Mouse (Mus musculus) kidney, embryonic 16.5 days (tissue): ENCODE measurements at regions not wholly inside any gene's neighbourhood (a gene's known extent, or its start where the extent isn't known, plus 50 kb on each side); places are given as distances from the start of the nearest gene placed in this dataset.

ENCODE experiments used
- ATAC-seq: fragments of 200-750 bp; cut with Nextera tagmentation; 2 replicates; pipeline ENCODE4 v1.8.0; 2017; ENCODE audit warnings: moderate TSS enrichment; ENCODE audit not compliant: low FRiP score, low TSS enrichment
- H3K27ac ChIP-seq: fragments of 300-500 bp; sonication (generic); 2 replicates; pipeline ENCODE4 v1.5.1; 2014; ENCODE audit warnings: low read length
- H3K27me3 ChIP-seq: fragments of 300-500 bp; sonication (generic); 2 replicates; pipeline ENCODE4 v1.6.1; 2014; ENCODE audit warnings: low read length, control low read depth, mixed read lengths; ENCODE audit not compliant: insufficient read depth
- H3K36me3 ChIP-seq: fragments of 300-500 bp; sonication (generic); 2 replicates; pipeline ENCODE4 v1.6.1; 2014; ENCODE audit warnings: low read length, control low read depth, mixed read lengths; ENCODE audit not compliant: insufficient read depth
- H3K4me1 ChIP-seq: fragments of 300-500 bp; sonication (generic); 2 replicates; pipeline ENCODE4 v1.6.1; 2014; ENCODE audit warnings: low read length, control low read depth, mixed read lengths; ENCODE audit not compliant: insufficient read depth
- H3K4me2 ChIP-seq: fragments of 300-500 bp; sonication (generic); replicated peaks from 2 replicates; pipeline ENCODE4 v1.6.1; 2014; ENCODE audit warnings: low read depth, low read length
- H3K4me3 ChIP-seq: fragments of 300-500 bp; sonication (generic); 2 replicates; pipeline ENCODE4 v1.5.1; 2014; ENCODE audit warnings: mild to moderate bottlenecking, low read length
- H3K9ac ChIP-seq: fragments of 300-500 bp; sonication (generic); replicated peaks from 2 replicates; pipeline ENCODE4 v1.6.1; 2014; ENCODE audit warnings: low read length
- H3K9me3 ChIP-seq: fragments of 300-500 bp; sonication (generic); 2 replicates; pipeline ENCODE4 v1.6.1; 2016; ENCODE audit warnings: low read length, control low read depth
- WGBS: fragments of 180-500 bp; shearing (Covaris S2); extraction: QIAGEN DNeasy Blood & Tissue Kit; methylation state at CpG from one replicate; pipeline ENCODE4 v1.1.7; 2014; 5-methylcytosine and 5-hydroxymethylcytosine counted together

DNA sequence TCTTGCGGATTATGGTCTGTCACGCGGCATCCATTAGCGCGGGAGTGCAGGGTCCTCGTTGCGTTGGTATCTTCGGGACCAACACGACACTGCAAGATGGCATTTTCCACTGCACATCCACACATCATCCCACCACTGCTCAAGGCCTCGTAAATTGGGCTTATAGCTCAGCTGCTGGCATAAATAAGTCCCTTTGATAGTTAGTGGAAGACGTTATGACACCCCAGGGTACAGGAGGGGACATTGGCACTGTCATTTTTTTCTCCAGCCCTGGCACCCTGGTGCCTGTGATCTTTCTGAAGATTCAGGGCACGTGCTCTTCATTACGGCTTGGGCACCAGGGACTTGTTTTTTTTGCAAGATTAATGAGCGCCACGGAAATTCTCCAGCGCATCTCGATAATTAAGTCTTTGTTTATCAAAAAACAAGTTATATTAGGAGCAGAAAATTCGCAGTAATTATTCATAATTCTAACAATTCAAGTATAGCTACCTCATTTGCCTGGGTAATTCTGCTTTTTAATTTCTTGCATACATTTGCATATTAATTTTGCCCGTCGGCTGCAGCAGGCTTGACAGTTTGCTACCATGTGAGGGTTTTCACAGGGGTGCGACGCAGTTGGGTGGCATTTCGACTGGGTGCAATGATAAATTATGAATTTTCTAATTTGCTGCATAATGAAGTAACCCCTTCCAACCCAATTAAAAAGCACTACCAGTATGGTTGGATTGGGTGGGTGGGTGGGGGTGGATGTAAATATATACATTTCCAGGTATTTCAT, 119.1 kb downstream of the Vrk1 start:
- ATAC-seq = no peak

DNA sequence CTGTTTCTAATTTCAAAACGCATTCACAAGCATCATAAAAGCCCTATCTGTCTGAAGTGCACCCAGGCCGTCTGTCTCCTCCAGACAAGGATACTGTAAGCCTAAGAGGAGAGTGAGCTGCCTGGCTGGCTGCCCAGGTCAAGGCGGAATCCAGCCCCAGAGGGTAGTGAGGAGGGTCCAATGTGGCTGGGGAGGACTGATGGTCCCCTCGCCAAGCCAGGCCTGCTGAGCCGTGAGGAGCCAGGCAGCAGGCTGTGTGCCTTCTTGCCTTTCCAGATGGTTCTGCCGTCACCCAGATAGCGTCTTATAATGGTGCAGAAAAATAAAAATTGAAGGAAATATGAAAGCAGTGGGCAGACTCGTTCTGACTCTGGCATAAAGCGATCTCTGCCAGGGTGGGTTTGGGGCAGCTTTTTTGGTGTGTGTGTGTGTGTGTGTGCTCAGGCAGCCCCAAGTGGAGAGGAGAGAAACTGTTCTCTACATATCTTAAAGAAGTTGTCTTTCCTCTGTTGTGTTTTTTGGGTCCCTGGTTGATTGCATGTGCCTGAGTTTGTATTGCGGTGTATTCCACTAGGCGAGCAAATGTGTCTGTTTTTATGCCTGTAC, 120.1 kb downstream of the Vrk1 start:
- Histone ChIP-seq H3K4me1 (no peaks in the 10 kb centered on the region), H3K4me2 (no peak overlapping the region), H3K9ac (no peak overlapping the region), H3K4me3 (no peak overlapping the region), H3K9me3 (no peaks in the 10 kb centered on the region), H3K36me3 (no peaks in the 10 kb centered on the region), H3K27ac (no peak overlapping the region), H3K27me3 (no peaks in the 10 kb centered on the region)
- 84% methylated on average over 11 of the region's 11 CpGs for WGBS
- no peak for ATAC-seq

More for the DNA sequence above, 119.1 kb downstream of the Vrk1 start:
- Histone ChIP-seq H3K4me2 (no peak overlapping the region), H3K27ac (no peak overlapping the region), H3K4me3 (no peak overlapping the region), H3K4me1 (no peaks in the 10 kb centered on the region), H3K9ac (no peak overlapping the region), H3K27me3 (no peaks in the 10 kb centered on the region), H3K36me3 (no peaks in the 10 kb centered on the region), H3K9me3 (no peaks in the 10 kb centered on the region)
- WGBS = 91% methylated on average over 23 of the region's 23 CpGs

DNA sequence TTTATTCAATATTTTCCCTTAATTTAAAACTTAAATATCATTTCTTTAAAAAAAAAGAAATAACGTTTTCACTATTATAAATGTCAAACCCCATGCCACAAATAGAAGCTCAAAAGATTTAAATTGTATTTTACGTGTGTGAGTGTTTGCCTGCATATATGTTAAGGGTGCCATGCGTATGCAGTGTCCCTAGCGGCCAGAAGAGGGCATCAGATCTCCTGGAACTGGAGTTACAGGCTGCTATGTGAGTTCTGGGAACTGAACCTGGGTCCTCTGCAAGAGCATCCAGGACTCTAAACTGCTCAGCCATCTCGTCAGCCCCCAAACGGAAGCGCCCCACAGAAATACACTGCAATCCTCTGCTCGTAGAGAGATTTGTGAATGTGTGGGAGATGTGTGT, 122.7 kb downstream of the Vrk1 start:
- WGBS = 92% methylated on average over 8 of the region's 8 CpGs

DNA sequence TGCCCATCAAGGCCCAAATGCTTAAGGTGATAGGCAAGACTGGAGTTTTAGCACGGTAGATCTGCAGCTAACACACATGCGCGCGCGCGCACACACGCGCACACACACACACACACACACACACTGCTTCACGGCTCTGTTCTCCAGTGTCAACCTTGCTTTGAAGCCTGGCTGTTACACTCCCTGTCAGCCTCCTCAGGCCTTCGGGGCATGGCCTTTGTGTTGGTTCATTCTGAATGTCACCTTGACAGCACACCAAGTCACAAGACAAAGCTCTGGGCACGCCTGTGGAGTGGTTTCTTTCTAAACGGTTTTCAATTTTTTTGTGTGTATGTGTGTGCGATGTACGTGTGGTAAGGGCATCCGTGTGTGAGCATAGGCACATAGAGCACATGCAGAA, 128.4 kb downstream of the Vrk1 start:
- Histone ChIP-seq H3K4me2 (no peak overlapping the region), H3K9ac (no peak overlapping the region), H3K27me3 (no peaks in the 10 kb centered on the region), H3K4me1 (no peaks in the 10 kb centered on the region), H3K27ac (no peak overlapping the region), H3K36me3 (no peaks in the 10 kb centered on the region), H3K4me3 (no peak overlapping the region), H3K9me3 (no peaks in the 10 kb centered on the region)
- ATAC-seq = no peak
- 89% methylated on average over 15 of the region's 15 CpGs for WGBS

More for the DNA sequence above, 122.7 kb downstream of the Vrk1 start:
- Histone ChIP-seq H3K4me3 (no peak overlapping the region), H3K4me2 (no peak overlapping the region), H3K27me3 (no peaks in the 10 kb centered on the region), H3K36me3 (no peaks in the 10 kb centered on the region), H3K4me1 (no peaks in the 10 kb centered on the region), H3K9ac (no peak overlapping the region), H3K9me3 (no peaks in the 10 kb centered on the region), H3K27ac (no peak overlapping the region)
- ATAC-seq = no peak

DNA sequence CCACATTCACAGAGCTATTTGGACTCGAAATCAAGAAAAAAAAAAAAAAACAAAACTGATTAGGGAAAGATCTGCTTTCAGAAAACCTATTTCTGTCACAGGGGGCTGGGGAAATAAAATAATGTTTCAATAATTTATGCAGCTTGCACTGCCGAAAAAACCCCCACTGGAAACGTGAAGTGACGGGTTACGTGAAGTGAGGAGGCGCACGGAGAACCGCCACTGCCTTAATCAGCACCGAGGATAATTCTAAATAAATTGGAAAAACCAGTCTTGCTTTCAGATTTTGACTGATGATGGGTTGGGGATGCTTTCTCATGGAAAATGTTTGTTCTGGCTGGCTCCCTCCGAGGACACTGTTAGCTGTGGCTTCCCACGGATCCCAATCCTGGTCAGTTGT, 129.5 kb downstream of the Vrk1 start:
- 79% methylated on average over 11 of the region's 11 CpGs for WGBS
- ATAC-seq = no peak
- H3K27me3 ChIP-seq = no peaks in the 10 kb centered on the region

DNA sequence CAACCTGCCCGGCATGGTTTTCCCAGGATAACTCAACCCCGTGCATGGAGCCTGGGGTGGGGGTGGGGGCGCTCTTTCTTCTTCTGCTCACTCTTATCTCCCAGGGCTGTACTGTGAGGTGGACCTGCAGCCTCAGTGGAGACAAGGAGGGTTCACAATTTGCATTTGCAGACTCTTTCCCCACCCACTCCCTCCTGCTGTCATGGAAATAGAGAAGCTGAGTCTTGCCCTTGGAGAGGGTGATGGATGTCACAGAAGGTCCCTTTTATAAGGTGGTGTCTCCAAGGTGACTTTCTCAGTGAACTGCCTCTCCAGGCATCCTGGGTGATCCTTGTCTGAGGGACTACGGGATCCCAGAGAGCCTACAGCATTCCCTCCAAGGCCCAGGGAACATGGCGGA, 129.9 kb downstream of the Vrk1 start:
- ATAC-seq = no peak
- WGBS = 81% methylated on average over 5 of the region's 5 CpGs
- Histone ChIP-seq H3K9ac (no peak overlapping the region), H3K4me2 (no peak overlapping the region), H3K9me3 (no peaks in the 10 kb centered on the region), H3K4me1 (no peaks in the 10 kb centered on the region), H3K4me3 (no peak overlapping the region), H3K27ac (no peak overlapping the region), H3K27me3 (no peaks in the 10 kb centered on the region), H3K36me3 (no peaks in the 10 kb centered on the region)

More for the DNA sequence above, 129.5 kb downstream of the Vrk1 start:
- H3K9ac ChIP-seq = no peak overlapping the region
- H3K4me1 ChIP-seq = no peaks in the 10 kb centered on the region
- no peaks in the 10 kb centered on the region for H3K9me3 ChIP-seq
- H3K4me2 ChIP-seq = no peak overlapping the region
- H3K4me3 ChIP-seq = no peak overlapping the region
- H3K27ac ChIP-seq = no peak overlapping the region
- H3K36me3 ChIP-seq = no peaks in the 10 kb centered on the region

DNA sequence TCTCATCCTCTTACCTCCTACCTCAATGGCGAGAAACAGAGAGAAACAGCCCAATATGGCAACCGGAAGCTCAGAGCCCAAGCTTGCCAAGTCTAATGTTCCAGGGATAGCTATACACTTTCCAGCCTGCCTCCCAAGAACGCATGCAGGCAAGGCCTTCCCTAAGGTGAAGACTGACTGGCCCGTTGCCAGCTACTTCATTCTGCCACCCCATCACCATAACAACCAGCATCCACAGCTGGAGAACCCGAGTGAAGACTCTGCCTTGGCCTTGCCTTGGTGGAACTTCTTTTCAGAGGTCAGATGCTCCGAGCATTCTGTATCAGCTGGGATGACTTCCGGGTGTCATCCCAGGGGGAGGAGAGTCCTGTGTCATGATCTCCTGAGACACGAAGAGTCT, 130.6 kb downstream of the Vrk1 start:
- Histone ChIP-seq H3K4me2 (no peak overlapping the region), H3K27ac (no peak overlapping the region), H3K4me3 (no peak overlapping the region), H3K4me1 (no peaks in the 10 kb centered on the region), H3K9ac (no peak overlapping the region), H3K27me3 (no peaks in the 10 kb centered on the region), H3K36me3 (no peaks in the 10 kb centered on the region), H3K9me3 (no peaks in the 10 kb centered on the region)
- 80% methylated on average over 8 of the region's 8 CpGs for WGBS
- no peak for ATAC-seq

DNA sequence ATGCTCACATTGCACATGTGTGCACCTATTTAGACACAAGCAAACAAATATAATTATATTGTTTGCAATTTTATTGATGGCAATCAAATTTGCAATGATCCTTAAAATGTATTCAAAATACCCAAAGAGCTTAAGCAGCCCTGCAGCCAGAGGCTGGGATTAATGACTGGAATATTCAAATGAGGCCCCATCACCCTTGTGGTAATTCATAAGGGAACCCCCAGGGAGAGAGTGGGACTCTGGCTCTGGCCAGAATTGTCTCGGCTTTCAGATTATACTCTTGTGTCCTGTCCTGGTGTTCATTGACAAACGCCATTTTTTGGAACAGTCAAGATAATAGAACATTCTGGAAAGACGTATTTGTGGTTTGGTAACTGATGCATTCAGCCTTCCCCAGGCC, 133.5 kb downstream of the Vrk1 start:
- H3K27ac ChIP-seq = no peak overlapping the region
- no peak overlapping the region for H3K4me3 ChIP-seq
- no peak overlapping the region for H3K4me2 ChIP-seq
- no peaks in the 10 kb centered on the region for H3K27me3 ChIP-seq
- 87% methylated on average over 3 of the region's 3 CpGs for WGBS
- H3K9me3 ChIP-seq = no peaks in the 10 kb centered on the region
- H3K9ac ChIP-seq = no peak overlapping the region
- no peaks in the 10 kb centered on the region for H3K4me1 ChIP-seq
- ATAC-seq = no peak
- H3K36me3 ChIP-seq = no peaks in the 10 kb centered on the region

DNA sequence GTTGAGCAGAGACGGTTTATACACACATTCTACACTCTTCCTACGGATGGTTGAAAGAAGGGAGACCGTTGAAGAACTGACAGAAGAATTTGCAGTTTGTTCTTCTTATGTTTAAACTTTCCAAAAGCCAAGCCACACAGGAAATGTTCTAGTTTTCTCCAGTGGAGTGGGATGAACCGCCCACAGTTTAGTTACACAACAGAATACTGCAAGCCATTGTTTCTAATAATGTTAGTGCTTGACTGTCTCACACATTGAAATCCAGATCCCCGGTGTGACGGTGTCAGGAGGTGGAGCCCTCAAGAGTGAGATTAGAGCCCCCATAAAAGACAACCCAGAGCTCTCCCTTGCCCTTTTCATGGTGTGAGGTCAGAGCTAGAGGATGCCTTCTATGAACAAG, 146.8 kb downstream of the Vrk1 start:
- Histone ChIP-seq H3K4me2 (no peak overlapping the region), H3K9me3 (no peaks in the 10 kb centered on the region), H3K4me1 (no peaks in the 10 kb centered on the region), H3K36me3 (no peaks in the 10 kb centered on the region), H3K4me3 (no peak overlapping the region), H3K27me3 (no peaks in the 10 kb centered on the region), H3K9ac (no peak overlapping the region), H3K27ac (no peak overlapping the region)
- ATAC-seq = no peak
- WGBS = 55% methylated on average over 6 of the region's 6 CpGs

DNA sequence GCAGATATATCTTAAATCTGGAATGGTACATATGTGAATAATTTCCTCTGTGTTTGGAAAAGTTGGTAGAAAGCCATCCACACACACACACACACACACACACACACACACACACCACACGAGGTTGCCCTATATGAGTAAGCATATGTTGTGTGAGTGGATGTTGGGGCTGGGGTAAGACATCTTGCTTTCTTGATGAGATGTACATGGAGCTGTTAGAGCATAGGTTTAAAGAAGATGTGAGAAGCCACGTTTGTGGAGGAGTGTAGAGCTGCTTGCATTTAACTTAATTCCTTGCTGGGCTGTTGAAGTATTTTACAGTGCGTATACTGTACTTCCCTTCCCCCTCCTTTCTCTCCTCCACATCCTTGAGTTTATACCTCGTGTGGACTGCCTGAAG, 147.8 kb downstream of the Vrk1 start:
- 72% methylated on average over 4 of the region's 4 CpGs for WGBS
- Histone ChIP-seq H3K27ac (no peak overlapping the region), H3K4me3 (no peak overlapping the region), H3K27me3 (no peaks in the 10 kb centered on the region), H3K9ac (no peak overlapping the region), H3K4me1 (no peaks in the 10 kb centered on the region), H3K9me3 (no peaks in the 10 kb centered on the region), H3K36me3 (no peaks in the 10 kb centered on the region), H3K4me2 (no peak overlapping the region)
- ATAC-seq = no peak
